Mouse (Mus musculus) layer of hippocampus, adult 2 months (tissue): ENCODE results near the gene Rrp7a. TPM values are rescaled to one million over a fixed set of nuclear protein-coding genes. Genes with fewer than 3 reads are reported as not detected.
"Not testable (repeated sequence)": the region's sequence is repeated elsewhere in the genome, so short reads cannot be mapped to it uniquely, and the experiment has no call there.

Experiments used
- DNase-seq, 2 experiments: peaks; one replicate each; pipeline ENCODE4 v3.0.0; 2022; ENCODE audit warnings: low spot score in 2 of 2
- H3K27ac ChIP-seq: fragments of 200-600 bp; 2 replicates; pipeline ENCODE4 v1.8.1; 2022
- H3K4me3 ChIP-seq: fragments of 200-600 bp; 2 replicates; pipeline ENCODE4 v1.8.1; 2022; ENCODE audit warnings: mild to moderate bottlenecking
- CTCF ChIP-seq: fragments of 200-600 bp; conservative IDR thresholded peaks from 2 replicates; pipeline ENCODE4 v1.8.1; 2022; ENCODE audit warnings: antibody characterized with exemption, mild to moderate bottlenecking, moderate library complexity
- total RNA-seq, 2 experiments: library from RNA; stranded (reverse); gene quantifications; 2 replicates each; pipeline ENCODE4 v1.2.3; 2021

The Rrp7a gene
- total RNA-seq, 2 experiments from 2014 or later: 144 to 151 TPM

- no peak for DNase-seq
- TF ChIP-seq CTCF: no peak
- H3K4me3 ChIP-seq: peak overlapping the region; percentile 97
Observed at GRCm38 (mm10) chr15:83150073-83150442, 27.5 kb upstream of the Rrp7a start.

DNA sequence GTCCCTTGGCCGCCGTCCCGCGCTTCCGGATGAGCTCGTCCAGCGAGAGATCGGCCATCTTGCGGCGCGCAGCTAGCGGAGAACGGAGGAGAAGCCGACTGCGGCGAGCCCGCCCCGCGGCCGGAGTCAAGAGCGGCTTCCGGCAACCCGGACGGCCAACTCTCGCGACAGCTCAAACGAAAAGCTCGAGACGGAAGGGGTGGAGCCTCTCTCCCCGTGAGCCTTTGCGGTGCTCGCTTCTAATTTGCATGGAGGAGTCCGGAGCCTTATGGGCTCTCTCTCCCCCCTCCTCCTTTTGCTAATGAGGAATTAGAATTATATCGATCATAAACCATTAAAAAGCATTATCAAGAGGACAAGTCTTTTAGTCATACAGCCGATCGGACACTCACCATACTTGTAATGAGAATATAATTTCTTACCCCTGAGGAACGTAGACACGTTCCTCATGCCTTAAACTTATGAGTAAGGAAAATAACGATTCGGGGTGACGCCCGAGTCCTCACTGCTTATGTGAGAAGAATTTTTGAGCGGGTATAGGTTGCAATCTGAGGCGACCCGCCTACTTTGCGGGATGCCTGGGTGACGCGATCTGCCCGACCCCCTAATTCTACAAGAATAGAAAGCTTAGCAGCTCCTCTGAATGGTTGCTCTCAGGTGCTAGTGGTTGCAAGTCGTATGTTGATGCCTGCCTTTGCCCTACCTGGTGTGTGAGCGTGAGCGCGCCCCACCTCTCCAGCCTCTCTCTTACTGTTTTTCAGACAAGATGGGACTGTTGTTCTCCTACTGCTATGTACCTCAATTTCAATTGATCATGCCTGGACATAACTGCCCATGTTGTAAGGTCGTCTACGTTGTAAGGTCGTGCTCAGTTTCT, 26.8 kb upstream of the Rrp7a start, which contains the start of gene Poldip3:
Poldip3 (minus strand) TSS at position 189 of the 877 bp plus-strand sequence.
- peak; percentile 96 to 98 for DNase-seq
- peak within 1 kb of the TSS; percentile 100 for H3K27ac ChIP-seq
- TF ChIP-seq CTCF: no peak; the same call in 1 of the 2 replicates
- H3K4me3 ChIP-seq: peak within 1 kb of the TSS; percentile 97

More at GRCm38 (mm10) chr15:83150073-83150442, 27.5 kb upstream of the Rrp7a start:
- peak overlapping the region; percentile 100 for H3K27ac ChIP-seq

DNA sequence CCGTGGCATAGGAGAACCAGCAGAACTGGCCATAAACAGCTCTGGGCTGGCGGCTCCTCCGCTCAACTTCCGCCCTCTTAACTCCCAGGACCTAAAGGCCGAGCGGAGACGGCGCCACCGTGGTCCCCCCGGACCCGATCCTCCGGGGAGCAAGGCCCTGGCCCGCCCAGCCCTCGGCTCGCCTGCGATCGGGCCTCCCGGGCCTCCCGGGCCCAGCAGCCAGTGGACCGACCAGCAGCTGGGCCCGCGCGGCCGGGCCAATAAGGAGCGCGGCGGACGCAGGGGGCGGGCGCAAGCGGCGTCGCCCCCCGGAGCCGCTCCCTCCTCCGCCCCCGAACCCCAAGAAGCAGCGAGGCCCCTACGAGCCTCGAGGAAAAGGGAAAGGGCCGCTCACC, 26.2 kb upstream of the Rrp7a start:
- peak overlapping the region; percentile 100 for H3K27ac ChIP-seq
- DNase-seq: no peak
- 0 out of 2 replicates have a peak, but pooled peaks have one; percentile 21 for TF ChIP-seq CTCF
- peak overlapping the region; percentile 97 for H3K4me3 ChIP-seq

- Histone ChIP-seq H3K27ac (peak overlapping the region; percentile 100), H3K4me3 (peak overlapping the region; percentile 97)
- DNase-seq: no peak
- no peak for TF ChIP-seq CTCF
Observed at GRCm38 (mm10) chr15:83148395-83148794, 25.8 kb upstream of the Rrp7a start.

DNA sequence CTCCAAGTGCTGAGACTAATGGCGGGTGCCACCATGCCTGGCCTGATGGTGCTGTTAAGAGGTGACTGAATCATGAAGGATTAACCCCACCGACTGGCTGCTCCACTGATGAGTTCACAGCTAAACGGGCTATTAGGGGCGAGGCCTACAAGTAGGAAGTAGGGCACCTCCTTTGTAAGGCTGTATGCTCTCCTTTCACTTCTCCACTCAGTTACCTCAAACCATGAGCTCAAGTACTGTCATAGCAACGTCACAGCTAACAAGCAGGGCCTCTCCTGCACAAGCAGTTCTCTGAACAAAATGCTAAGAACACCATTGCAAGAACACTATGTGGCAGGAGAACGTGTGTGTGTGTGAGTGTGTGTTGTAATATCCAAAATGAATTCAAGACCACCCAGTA, 22.9 kb upstream of the Rrp7a start:
- no peak for TF ChIP-seq CTCF
- H3K4me3 ChIP-seq: no peak overlapping the region
- DNase-seq: no peak
- no peak overlapping the region for H3K27ac ChIP-seq

DNA sequence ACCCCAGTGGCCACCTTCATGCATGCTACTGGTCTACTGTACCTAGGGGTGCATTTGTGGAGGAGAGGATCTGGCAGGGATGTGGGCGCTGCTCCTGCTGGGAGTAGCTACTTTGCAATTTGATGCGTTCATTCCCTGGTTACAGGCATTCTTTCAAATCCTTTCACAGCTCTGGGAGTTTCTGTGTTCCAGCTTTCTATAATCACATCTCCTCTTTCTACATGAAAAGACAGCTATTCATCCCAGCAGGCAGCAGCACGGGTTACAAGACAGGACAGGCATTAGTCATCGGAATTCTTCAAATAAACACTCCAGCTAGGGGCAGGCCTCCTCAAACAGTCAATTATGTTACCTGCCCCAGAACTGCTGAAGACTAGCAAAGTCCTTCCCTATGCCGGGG, 20.3 kb upstream of the Rrp7a start:
- Histone ChIP-seq H3K27ac (peak overlapping the region; percentile 78), H3K4me3 (no peak overlapping the region; the same call in 1 of the 2 replicates)
- DNase-seq: peak in 1 of 2 experiments; percentile 56
- TF ChIP-seq CTCF: no peak

DNA sequence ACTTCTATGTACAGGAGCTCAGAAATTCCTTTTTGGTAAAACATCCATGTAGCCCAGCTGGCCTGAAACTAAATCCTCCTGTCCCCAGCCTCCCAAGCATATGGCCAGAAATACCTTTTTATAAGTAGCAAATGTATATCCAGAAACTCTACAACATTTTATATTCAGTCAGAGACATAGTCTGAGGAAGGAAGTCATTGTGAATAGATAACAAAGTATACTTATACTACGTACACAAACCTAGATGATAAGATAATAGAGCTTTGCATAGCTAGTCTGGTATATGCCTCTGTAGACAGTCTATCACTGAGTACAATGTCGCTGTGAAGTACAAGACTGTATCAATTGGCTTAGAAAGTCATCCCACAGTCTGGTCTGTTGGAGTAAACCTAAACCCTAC, 13.1 kb upstream of the Rrp7a start:
- TF ChIP-seq CTCF: no peak
- no peak for DNase-seq
- Histone ChIP-seq H3K4me3 (no peak overlapping the region), H3K27ac (no peak overlapping the region)

GRCm38 (mm10) chr15:83134671-83135070, 12.1 kb upstream of the Rrp7a start:
- TF ChIP-seq CTCF: no peak
- DNase-seq: no peak
- no peak overlapping the region for H3K27ac ChIP-seq
- H3K4me3 ChIP-seq: no peak overlapping the region

DNA sequence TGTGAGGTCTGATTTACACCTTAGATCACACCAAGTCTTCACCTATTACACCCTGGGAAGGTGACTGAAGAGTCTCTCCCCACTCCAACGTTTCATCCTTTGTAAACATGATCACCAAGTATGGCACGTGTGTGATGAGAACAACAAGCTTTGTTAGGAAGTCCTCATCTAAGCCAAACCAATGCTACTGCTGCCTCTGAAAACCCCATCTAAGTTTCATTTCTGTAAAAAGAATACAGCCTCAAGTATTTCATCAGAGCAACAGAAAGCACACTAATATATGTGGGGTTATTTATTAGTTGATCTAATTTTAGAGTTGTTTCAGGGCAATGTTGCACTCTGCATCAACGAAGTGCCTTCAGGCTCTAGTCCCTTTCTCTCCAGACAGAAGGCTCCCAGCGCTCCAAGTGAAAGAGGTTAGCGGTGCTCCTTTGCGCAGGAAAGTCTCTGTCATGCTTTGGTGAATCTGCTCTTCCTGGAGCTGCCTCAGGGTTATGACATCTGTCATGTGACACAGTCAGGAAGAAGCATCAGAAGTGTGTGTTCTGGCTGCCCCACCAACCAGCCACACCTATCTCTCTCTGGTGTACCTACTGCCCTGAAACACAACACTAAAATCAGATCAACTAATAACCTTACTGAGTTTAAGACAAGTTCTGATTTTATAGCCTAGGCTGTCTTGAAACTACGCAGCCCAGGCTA, 7.1 kb upstream of the Rrp7a start:
- no peak for DNase-seq
- TF ChIP-seq CTCF: no peak
- Histone ChIP-seq H3K4me3 (no peak overlapping the region), H3K27ac (no peak overlapping the region)

- not testable (repeated sequence) for H3K27ac ChIP-seq, H3K4me3 ChIP-seq, DNase-seq
Observed at GRCm38 (mm10) chr15:83127037-83127436, 4.4 kb upstream of the Rrp7a start.

- no peak for DNase-seq
- Histone ChIP-seq H3K27ac (no peak overlapping the region), H3K4me3 (no peak overlapping the region)
- TF ChIP-seq CTCF: no peak
Observed at GRCm38 (mm10) chr15:83126582-83126981, 4.0 kb upstream of the Rrp7a start.

DNA sequence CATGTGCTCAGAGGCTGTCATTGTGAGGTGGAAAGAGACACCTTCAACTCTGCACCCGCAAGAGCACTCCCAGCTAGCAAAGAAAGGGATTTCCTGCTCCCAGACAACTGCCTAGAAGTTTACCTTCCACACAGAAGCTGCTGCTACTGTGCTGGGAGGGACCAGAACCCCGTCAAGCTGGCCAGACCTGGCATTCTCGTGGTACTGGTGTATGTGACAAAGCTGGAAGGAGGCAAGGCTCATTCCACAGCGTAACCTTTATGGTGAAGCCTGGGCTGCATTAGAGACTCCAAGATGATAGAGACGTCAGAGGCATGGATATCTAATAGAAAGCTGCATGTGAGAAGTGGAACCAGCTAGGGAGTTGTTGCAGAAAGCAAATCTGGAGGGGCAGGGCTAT, 2.0 kb upstream of the Rrp7a start:
- Histone ChIP-seq H3K27ac (no peak overlapping the region), H3K4me3 (no peak overlapping the region)
- TF ChIP-seq CTCF: no peak
- DNase-seq: no peak
